Mouse (Mus musculus): ENCODE data around the gene Aqp8.
A peak's percentile ranks its signal among the peaks of the same experiment; 100 is the strongest.

Aqp8 gene

GRCm38 (mm10) chr7:123462070-123462501, at the start of gene Aqp8:
Gene Aqp8 (plus strand): TSS chr7:123462291.
- no peak for DNase-seq

GRCm38 (mm10) chr7:123416803-123417202, 45.3 kb upstream of the Aqp8 start:
- peak; percentile 3 for DNase-seq

DNA sequence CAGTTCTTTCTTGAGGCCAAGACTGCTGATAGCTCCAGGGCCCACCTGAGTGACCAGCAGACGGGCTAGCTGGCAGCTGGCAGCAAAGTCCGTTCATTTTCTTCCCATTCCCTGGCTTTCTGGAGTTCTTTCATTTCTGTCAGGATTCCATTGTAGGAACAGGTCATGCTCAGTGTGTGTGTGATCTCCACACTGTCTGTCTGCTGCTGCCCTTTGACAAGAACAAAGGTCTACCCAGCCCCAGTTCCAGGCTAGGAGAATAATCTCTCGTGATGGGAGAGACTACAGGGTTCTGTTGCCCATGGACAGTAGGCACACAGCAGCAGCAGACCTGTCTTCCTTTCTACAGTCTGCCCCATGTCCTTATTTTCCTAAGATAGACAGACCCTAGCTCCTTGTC, 44.4 kb upstream of the Aqp8 start:
- no peak for DNase-seq

GRCm38 (mm10) chr7:123419984-123420383, 42.1 kb upstream of the Aqp8 start:
- no peak for DNase-seq

DNA sequence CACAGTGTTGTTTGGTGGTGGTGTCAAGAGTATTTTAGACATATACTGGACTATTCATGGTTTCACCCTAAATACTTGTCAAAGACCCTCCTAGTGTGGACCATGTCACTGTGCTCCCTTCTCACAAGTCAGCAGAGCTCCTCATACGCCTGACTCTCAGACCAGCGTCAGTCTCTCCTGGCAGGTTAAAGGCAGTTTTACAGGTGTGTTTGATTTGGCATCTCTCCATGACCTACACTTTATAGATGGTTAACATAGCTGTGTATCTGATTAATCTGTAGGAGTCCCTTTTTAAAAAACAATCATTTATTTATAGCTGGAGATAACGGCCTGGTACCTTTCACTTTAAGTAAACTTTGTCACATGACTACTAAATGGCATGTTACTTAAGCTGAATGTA, 40.1 kb upstream of the Aqp8 start:
- DNase-seq, result no peak

DNA sequence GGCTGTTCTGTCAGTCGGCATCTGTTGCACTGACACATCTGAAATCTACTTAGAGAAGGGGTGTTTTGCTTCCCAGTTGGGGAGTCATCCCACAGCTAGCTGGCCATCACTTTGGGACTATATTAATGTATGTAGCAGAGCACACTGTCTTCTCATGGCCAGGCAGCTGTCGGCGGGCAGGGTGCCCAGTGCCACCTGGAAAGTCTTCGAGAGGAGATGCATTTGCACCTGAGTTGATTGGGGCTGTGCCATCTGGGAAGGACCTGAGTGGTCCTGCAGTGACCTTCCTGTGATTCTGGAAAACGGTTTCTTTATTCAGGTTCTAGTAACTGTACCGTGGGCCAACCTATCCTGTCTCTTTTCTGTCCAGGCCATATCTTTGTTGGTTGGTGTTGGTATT, 37.8 kb upstream of the Aqp8 start:
- DNase-seq, result no peak

GRCm38 (mm10) chr7:123425134-123425757, 36.8 kb upstream of the Aqp8 start:
- no peak for DNase-seq

GRCm38 (mm10) chr7:123429624-123430410, 32.3 kb upstream of the Aqp8 start:
- DNase-seq, result no peak

DNA sequence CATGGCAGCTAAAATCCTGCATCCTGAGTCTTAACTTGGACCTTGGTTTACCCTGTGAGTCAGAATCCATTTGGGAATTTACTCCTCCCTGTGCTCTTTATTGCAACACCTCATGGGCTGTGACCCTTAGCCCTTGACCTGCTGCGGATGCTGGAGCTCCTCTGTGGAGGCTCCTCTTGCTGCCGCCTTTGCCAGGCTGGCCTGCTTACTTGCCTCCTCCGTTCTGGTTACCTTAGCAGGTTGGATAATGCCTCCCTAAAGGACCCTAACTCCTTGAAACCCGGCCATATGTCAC, 31.7 kb upstream of the Aqp8 start:
- DNase-seq, result no peak

DNA sequence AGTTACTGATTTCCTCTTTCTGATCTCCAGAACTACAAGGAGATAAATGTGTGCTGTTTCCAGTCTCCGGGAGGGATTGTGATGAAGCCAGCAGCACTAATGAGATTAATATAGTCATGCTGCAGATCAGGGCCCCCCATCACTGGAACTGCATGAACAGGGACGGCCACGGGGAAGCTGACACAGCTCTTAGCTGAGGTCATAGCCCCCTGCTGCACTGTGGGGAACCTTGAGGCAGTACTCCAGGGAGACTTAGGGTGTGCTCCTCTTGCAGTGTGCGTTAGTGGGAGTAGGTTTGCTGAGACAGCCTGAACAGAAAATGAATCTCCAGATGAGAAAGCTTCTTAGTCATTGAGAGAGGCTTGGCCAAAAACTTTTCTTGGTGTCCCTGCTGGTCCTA, 30.9 kb upstream of the Aqp8 start:
- no peak for DNase-seq

GRCm38 (mm10) chr7:123442079-123442478, 20.0 kb upstream of the Aqp8 start:
- DNase-seq, result no peak

GRCm38 (mm10) chr7:123448794-123449193, 13.3 kb upstream of the Aqp8 start:
- DNase-seq, result no peak

- no peak for DNase-seq
These were observed 12.4 kb upstream of the Aqp8 start for GRCm38 (mm10) chr7:123449676-123450075.

GRCm38 (mm10) chr7:123450515-123450914, 11.6 kb upstream of the Aqp8 start:
- no peak for DNase-seq

- no peak for DNase-seq
These were observed 9.5 kb upstream of the Aqp8 start for GRCm38 (mm10) chr7:123452551-123452950.

DNA sequence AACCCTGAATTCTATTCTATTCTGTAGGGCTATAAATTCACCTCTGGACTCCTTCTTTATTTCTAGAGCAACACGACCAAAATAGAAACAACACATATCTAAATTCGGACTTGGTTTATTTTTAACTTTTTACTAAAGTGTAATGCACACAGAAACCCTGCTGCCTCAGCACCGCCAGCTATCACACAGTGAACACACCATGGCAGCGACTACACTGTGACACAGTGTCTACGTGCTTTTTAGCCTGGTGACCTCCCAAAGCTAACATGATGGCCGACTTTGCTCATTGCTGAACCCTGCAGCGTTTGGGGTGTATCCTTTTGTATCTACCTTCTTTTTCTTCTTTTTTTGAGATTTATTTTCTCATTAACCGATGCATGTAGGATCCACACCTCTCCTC, 9.0 kb upstream of the Aqp8 start:
- no peak for DNase-seq

DNA sequence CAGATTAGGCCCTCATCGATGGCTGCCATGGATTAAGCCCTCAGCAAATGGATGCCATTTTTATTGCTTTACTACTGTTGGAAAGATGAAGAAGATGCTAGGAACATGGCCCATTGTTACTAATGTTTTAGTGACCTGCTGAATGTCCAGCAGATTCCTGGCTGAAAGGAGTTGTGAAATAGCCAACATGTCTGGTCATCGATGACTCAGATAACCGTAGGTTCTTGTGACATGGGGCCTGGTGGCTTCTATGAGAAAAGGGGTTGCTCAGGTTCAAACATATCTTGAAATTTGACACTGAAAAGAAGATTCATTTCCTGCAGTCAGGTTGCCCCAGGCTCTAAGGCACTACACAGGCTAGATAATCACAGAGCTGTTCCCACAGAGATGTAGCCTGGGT, 7.0 kb upstream of the Aqp8 start:
- DNase-seq, result no peak

DNA sequence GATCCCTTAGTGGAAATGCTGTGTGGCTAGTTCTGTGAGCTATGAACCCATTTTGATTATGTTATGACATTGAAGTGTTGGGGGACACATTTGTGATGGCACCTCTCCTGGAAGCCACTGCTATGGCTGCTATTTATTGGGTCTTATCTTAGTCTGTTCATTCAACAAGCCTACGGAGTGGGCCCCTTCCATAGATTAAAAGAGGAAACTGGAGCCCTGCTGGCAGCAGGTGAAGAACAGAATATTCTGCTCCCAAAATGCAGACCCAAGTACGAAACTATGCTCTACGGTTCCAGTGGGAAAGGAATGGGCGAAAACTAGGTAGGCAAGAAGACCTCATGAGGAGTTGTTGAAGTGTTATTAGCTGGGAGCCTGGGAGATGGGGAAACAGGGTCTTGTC, 3.8 kb upstream of the Aqp8 start:
- DNase-seq, result no peak

DNA sequence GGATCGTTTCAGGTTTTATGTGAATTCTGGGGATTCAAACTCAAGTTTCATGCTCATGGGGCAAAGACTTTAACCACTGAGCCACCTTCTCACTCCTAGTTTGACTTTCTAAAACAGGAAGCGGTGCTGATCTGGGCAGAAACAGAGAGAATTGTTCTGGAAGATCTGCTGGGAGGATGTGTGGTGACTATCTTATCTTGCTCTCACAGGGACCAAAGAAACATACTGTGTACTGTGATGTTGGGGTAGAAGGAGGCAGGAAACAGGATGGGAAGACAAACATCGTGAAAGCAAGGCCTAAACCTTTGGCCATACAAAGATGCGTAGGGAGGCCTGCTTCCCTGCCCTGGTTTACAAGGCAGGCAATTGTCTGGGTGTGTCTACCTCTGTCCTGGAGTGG, 2.8 kb upstream of the Aqp8 start:
- DNase-seq, result no peak

DNA sequence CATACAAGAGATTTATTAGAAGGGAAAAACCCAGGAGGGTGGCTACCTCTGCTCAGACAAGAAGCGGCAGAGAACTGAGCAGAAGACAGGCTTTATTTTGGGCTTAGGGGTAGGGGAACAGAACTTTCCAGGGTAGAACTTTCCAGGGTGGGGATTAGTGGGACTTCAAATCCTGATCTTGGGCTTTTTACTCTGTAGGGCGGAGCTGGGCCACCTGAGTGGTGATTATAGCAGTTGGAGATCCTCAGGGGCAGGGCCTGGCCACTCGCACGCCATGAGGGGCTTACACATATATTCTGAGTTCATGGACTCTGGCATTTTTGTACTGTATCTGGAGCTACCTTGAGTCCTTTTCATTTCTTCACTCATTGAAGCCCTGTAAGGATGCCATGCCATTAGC, 775 bp upstream of the Aqp8 start:
- DNase-seq, result no peak

GRCm38 (mm10) chr7:123463569-123463968, 1.5 kb downstream of the Aqp8 start:
- DNase-seq, result no peak

DNA sequence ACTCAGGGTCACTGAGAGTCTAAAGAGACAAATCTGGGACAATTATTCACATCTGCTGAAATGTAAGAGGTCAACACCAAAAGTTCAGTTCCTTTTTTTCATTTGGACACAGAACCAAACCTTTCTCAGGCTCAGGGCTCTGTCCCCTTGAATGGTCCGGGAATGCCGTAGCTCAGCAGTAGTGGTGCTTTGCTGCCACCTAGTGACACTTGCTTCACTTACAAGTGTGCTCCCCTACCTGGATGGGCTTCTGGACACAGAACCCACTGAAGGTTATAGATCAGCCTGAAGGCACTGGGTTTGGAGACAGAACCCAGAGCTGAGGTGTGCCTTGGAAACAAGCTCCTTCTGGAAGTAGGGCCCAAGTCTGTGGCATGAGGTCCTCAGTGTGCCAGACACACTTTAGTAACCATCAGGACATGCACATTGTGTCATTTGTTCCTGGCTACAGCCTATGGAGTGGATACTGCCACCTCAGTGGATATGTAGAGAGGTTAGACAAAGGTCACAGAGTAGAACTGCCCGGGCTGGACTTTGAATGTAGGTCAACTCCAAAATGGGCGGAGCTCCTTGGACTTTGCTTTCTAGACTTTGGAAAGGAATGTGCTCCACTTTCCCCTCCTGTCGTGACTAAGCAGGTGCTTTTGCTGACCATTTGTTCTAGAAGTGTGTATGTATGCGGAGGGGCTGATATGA, 3.7 kb downstream of the Aqp8 start:
- peak; percentile 69 for DNase-seq

- DNase-seq, result peak; percentile 65
These were observed 5.9 kb downstream of the Aqp8 start for GRCm38 (mm10) chr7:123467961-123468360.

DNA sequence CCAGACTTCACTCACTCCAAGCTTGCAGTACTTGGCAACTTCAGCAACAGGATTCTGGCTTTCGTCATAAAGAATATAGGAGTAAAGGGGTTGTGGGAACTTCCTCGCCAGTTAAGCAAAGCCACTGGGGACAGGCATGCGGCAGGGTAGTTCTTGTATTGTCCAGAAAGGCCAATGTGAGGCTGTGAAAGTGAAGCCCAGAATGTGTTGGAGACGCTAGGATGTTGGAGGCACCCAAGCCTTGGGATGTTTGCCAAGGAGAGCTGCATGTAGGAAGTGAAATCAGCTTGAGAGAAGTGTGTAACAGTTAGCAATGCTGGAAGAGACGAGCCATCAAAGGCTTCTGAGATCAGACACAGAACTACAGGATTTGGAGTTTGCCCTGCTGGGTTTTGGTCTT, 25.6 kb downstream of the Aqp8 start:
- no peak for DNase-seq
